In genomic region chr10:94415950-94416844, GRCm38 (mm10) we compare ENCODE assay signal across 8 mouse cellular contexts.
DNase-seq lines count a peak whose midpoint lies in the region; ATAC-seq and TF ChIP-seq lines count a peak whose summit lies in the region.

No protein-coding gene starts in this region.

- DNase-seq in heart, embryonic 10.5 days (ENCODE audit: low spot score), result no peak
- no peak for DNase-seq in heart, postnatal 25 days (ENCODE audit: low spot score)
- DNase-seq in brain, embryonic 14.5 days (ENCODE audit: low read depth), result peak; percentile 64
- DNase-seq in lung, postnatal 36 days, result peak; percentile 83
- no peak for DNase-seq in stomach, postnatal 0 days (ENCODE audit: low spot score)
- DNase-seq in gastrocnemius, postnatal 10 days, result no peak

- no peak for TF ChIP-seq EP300 in stomach, postnatal 0 days (optimal IDR thresholded peaks at IDR 0.05)

- no peak overlapping the region for H3K9ac ChIP-seq in heart, embryonic 15.5 days
- H3K9ac ChIP-seq in stomach, postnatal 0 days (ENCODE audit: low read length), result no peak overlapping the region

- H3K4me2 ChIP-seq in heart, embryonic 15.5 days, result peak overlapping the region; percentile 34
- peak overlapping the region; percentile 20 for H3K4me2 ChIP-seq in stomach, postnatal 0 days (replicated peaks; ENCODE audit: low read depth)

- TF ChIP-seq CTCF in brain, embryonic 14.5 days (IDR thresholded peaks at IDR 0.05; ENCODE audit: borderline replicate concordance, extremely low read depth, insufficient read depth, insufficient read length), result no peak
- no peak for TF ChIP-seq CTCF in stomach, postnatal 0 days (IDR thresholded peaks at IDR 0.05; ENCODE audit: low read depth)

- no peak for ATAC-seq in heart, embryonic 15.5 days (replicated peaks; ENCODE audit: insufficient number of reproducible peaks, insufficient read depth, low FRiP score, low read depth)
- ATAC-seq in stomach, postnatal 0 days (ENCODE audit: low FRiP score, low TSS enrichment), result peak; percentile 41; the same call in 1 of the 2 replicates
- ATAC-seq in megakaryocyte-erythroid progenitor cell, adult 5-6 weeks (replicated peaks; ENCODE audit: low FRiP score, low TSS enrichment, poor library complexity, severe bottlenecking), result no peak

- WGBS in heart, embryonic 10.5 days, result 56% methylated on average over 22 of the region's 22 CpGs
- WGBS in heart, embryonic 15.5 days, result 48% methylated on average over 22 of the region's 22 CpGs
- WGBS in stomach, postnatal 0 days, result 30% methylated on average over 22 of the region's 22 CpGs

- H3K27me3 ChIP-seq in heart, embryonic 10.5 days (ENCODE audit: insufficient read depth, poor library complexity, severe bottlenecking), result 0 out of 2 replicates have a peak, but pooled peaks cover 5% of the 10 kb centered on the region
- H3K27me3 ChIP-seq in heart, embryonic 15.5 days, result no peaks in the 10 kb centered on the region
- no peaks in the 10 kb centered on the region for H3K27me3 ChIP-seq in stomach, postnatal 0 days (ENCODE audit: control insufficient read depth, insufficient read depth, low read length)

- peaks cover 15% of the 10 kb centered on the region for H3K4me1 ChIP-seq in heart, embryonic 10.5 days
- peaks cover 12% of the 10 kb centered on the region; the same call in 1 of the 2 replicates for H3K4me1 ChIP-seq in heart, embryonic 15.5 days (replicated peaks)
- peaks cover 7% of the 10 kb centered on the region; the same call in 1 of the 2 replicates for H3K4me1 ChIP-seq in stomach, postnatal 0 days (replicated peaks; ENCODE audit: control insufficient read depth, insufficient read depth)

- TF ChIP-seq POLR2A in brain, embryonic 14.5 days (IDR thresholded peaks at IDR 0.05; ENCODE audit: borderline replicate concordance, extremely low read depth, insufficient read depth, insufficient read length, poor library complexity, severe bottlenecking), result no peak

- H3K4me3 ChIP-seq in heart, embryonic 10.5 days, result no peak overlapping the region
- no peak overlapping the region for H3K4me3 ChIP-seq in heart, embryonic 15.5 days
- no peak overlapping the region for H3K4me3 ChIP-seq in stomach, postnatal 0 days (ENCODE audit: low read depth, low read length)

- no peaks in the 10 kb centered on the region for H3K36me3 ChIP-seq in heart, embryonic 10.5 days
- H3K36me3 ChIP-seq in heart, embryonic 15.5 days, result no peaks in the 10 kb centered on the region
- no peaks in the 10 kb centered on the region for H3K36me3 ChIP-seq in stomach, postnatal 0 days (ENCODE audit: control insufficient read depth, insufficient read depth, low read length)

- intact Hi-C loops in heart, postnatal 25 days (cut with DNase I), result no loop called here

- peak overlapping the region; percentile 48; the same call in 1 of the 2 replicates for H3K27ac ChIP-seq in heart, embryonic 10.5 days
- H3K27ac ChIP-seq in heart, embryonic 15.5 days, result no peak overlapping the region
- no peak overlapping the region for H3K27ac ChIP-seq in stomach, postnatal 0 days (replicated peaks)

- no peaks in the 10 kb centered on the region for H3K9me3 ChIP-seq in heart, embryonic 10.5 days
- H3K9me3 ChIP-seq in heart, embryonic 15.5 days (replicated peaks), result no peaks in the 10 kb centered on the region
- H3K9me3 ChIP-seq in stomach, postnatal 0 days (ENCODE audit: control insufficient read depth, low read length), result no peaks in the 10 kb centered on the region

Comparison
In these comparisons a context has a peak if more than half of its experiments do, and no peak if none do; other contexts are left out.
1. DNase-seq: peak in brain, embryonic 14.5 days (single experiment) and lung, postnatal 36 days (single experiment); none in heart, embryonic 10.5 days (single experiment), heart, postnatal 25 days (single experiment), stomach, postnatal 0 days (single experiment) and gastrocnemius, postnatal 10 days (single experiment).